ENCODE assay signal across 8 mouse cellular contexts in genomic region chr16:91962894-91963555, GRCm38 (mm10).
DNase-seq lines count a peak whose midpoint lies in the region; ATAC-seq and TF ChIP-seq lines count a peak whose summit lies in the region.

No protein-coding gene starts in this region.

- intact Hi-C loops in heart, adult 2 months (cut with DNase I): no loop called here

- ATAC-seq in heart, embryonic 13.5 days (ENCODE audit: extremely low read depth, insufficient number of reproducible peaks, low FRiP score, low TSS enrichment): no peak
- peak; percentile 86; the same call in 1 of the 2 replicates for ATAC-seq in embryonic facial prominence, embryonic 14.5 days (ENCODE audit: low read depth)
- peak; percentile 62; the same call in 1 of the 2 replicates for ATAC-seq in kidney, embryonic 15.5 days (replicated peaks; ENCODE audit: low FRiP score)
- peak; percentile 94 for ATAC-seq in midbrain, embryonic 14.5 days (ENCODE audit: low FRiP score, low TSS enrichment)

- no peak overlapping the region for H3K9ac ChIP-seq in heart, embryonic 13.5 days
- H3K9ac ChIP-seq in heart, adult 2 months (ENCODE audit: low read depth, low read length): no peak overlapping the region
- no peak overlapping the region for H3K9ac ChIP-seq in embryonic facial prominence, embryonic 14.5 days (ENCODE audit: low read depth, low read length)
- H3K9ac ChIP-seq in kidney, embryonic 15.5 days: no peak overlapping the region
- H3K9ac ChIP-seq in midbrain, embryonic 14.5 days (replicated peaks; ENCODE audit: low read length): peak overlapping the region; percentile 46

- peaks cover 15% of the 10 kb centered on the region for H3K4me1 ChIP-seq in heart, embryonic 13.5 days
- H3K4me1 ChIP-seq in heart, adult 2 months (ENCODE audit: control insufficient read depth, insufficient read depth, low read length): no peaks in the 10 kb centered on the region
- peaks cover 8% of the 10 kb centered on the region for H3K4me1 ChIP-seq in embryonic facial prominence, embryonic 14.5 days (ENCODE audit: control insufficient read depth, insufficient read depth, low read length)
- H3K4me1 ChIP-seq in kidney, embryonic 15.5 days: peaks cover 19% of the 10 kb centered on the region
- peaks cover 21% of the 10 kb centered on the region for H3K4me1 ChIP-seq in midbrain, embryonic 14.5 days (ENCODE audit: control insufficient read depth, insufficient read depth, low read length)

- 0 out of 2 replicates have a peak overlapping the region, but pooled peaks have one; percentile 22 for H3K27ac ChIP-seq in heart, embryonic 13.5 days (replicated peaks)
- H3K27ac ChIP-seq in heart, adult 2 months: no peak overlapping the region
- H3K27ac ChIP-seq in embryonic facial prominence, embryonic 14.5 days (replicated peaks; ENCODE audit: low read depth, low read length): peak overlapping the region; percentile 7; the same call in 1 of the 2 replicates
- H3K27ac ChIP-seq in kidney, embryonic 15.5 days: peak overlapping the region; percentile 70
- peak overlapping the region; percentile 95 for H3K27ac ChIP-seq in midbrain, embryonic 14.5 days (replicated peaks; ENCODE audit: low read depth, low read length)

- H3K4me2 ChIP-seq in heart, embryonic 13.5 days: peak overlapping the region; percentile 53
- H3K4me2 ChIP-seq in embryonic facial prominence, embryonic 14.5 days (ENCODE audit: low read depth, low read length): 0 out of 2 replicates have a peak overlapping the region, but pooled peaks have one; percentile 29
- 0 out of 2 replicates have a peak overlapping the region, but pooled peaks have one; percentile 40 for H3K4me2 ChIP-seq in kidney, embryonic 15.5 days
- H3K4me2 ChIP-seq in midbrain, embryonic 14.5 days (ENCODE audit: low read length): peak overlapping the region; percentile 51

- no peak for DNase-seq in heart, adult 2 months
- DNase-seq in embryonic facial prominence, embryonic 14.5 days (ENCODE audit: low spot score): peak; percentile 39
- DNase-seq in midbrain, embryonic 14.5 days: peak; percentile 92
- no peak for DNase-seq in urinary bladder, postnatal 10 days (ENCODE audit: low spot score)
- no peak for DNase-seq in urinary bladder, adult 18-20 months (ENCODE audit: low spot score in 2 of 2)
- DNase-seq in spleen, postnatal 4 days (ENCODE audit: low spot score in 2 of 2): no peak

- no peak for TF ChIP-seq EP300 in heart, adult 2 months (IDR thresholded peaks at IDR 0.05; ENCODE audit: insufficient read depth, low read depth, low read length)

- H3K36me3 ChIP-seq in heart, embryonic 13.5 days: no peaks in the 10 kb centered on the region
- H3K36me3 ChIP-seq in heart, adult 2 months (ENCODE audit: control insufficient read depth, insufficient read depth, low read length): no peaks in the 10 kb centered on the region
- H3K36me3 ChIP-seq in embryonic facial prominence, embryonic 14.5 days (ENCODE audit: control insufficient read depth, insufficient read depth, low read length): no peaks in the 10 kb centered on the region
- H3K36me3 ChIP-seq in kidney, embryonic 15.5 days: no peaks in the 10 kb centered on the region
- no peaks in the 10 kb centered on the region for H3K36me3 ChIP-seq in midbrain, embryonic 14.5 days (ENCODE audit: control insufficient read depth, insufficient read depth, low read length)

- H3K4me3 ChIP-seq in heart, embryonic 13.5 days: no peak overlapping the region
- no peak overlapping the region for H3K4me3 ChIP-seq in heart, adult 2 months
- H3K4me3 ChIP-seq in embryonic facial prominence, embryonic 14.5 days (ENCODE audit: low read depth, low read length): no peak overlapping the region
- H3K4me3 ChIP-seq in kidney, embryonic 15.5 days (replicated peaks): no peak overlapping the region
- H3K4me3 ChIP-seq in midbrain, embryonic 14.5 days (replicated peaks; ENCODE audit: low read depth, low read length): no peak overlapping the region

- no peaks in the 10 kb centered on the region for H3K9me3 ChIP-seq in heart, embryonic 13.5 days
- 0 out of 2 replicates have a peak, but pooled peaks cover 3% of the 10 kb centered on the region for H3K9me3 ChIP-seq in embryonic facial prominence, embryonic 14.5 days (ENCODE audit: control insufficient read depth, low read length)
- H3K9me3 ChIP-seq in kidney, embryonic 15.5 days (replicated peaks): peaks cover 4% of the 10 kb centered on the region; the same call in 1 of the 2 replicates
- H3K9me3 ChIP-seq in midbrain, embryonic 14.5 days (ENCODE audit: control insufficient read depth, low read length): no peaks in the 10 kb centered on the region

- no peaks in the 10 kb centered on the region for H3K27me3 ChIP-seq in heart, embryonic 13.5 days (replicated peaks)
- no peaks in the 10 kb centered on the region for H3K27me3 ChIP-seq in heart, adult 2 months (ENCODE audit: control insufficient read depth, insufficient read depth, low read length)
- no peaks in the 10 kb centered on the region for H3K27me3 ChIP-seq in embryonic facial prominence, embryonic 14.5 days (replicated peaks; ENCODE audit: control insufficient read depth, insufficient read depth, low read length)
- H3K27me3 ChIP-seq in kidney, embryonic 15.5 days: no peaks in the 10 kb centered on the region
- H3K27me3 ChIP-seq in midbrain, embryonic 14.5 days (ENCODE audit: control insufficient read depth, insufficient read depth, low read length): no peaks in the 10 kb centered on the region

- no peaks in the 10 kb centered on the region for H3K79me2 ChIP-seq in heart, adult 2 months (replicated peaks; ENCODE audit: control insufficient read depth, insufficient read depth, low read length)

- no peak for TF ChIP-seq POLR2A in heart, adult 2 months (IDR thresholded peaks at IDR 0.05; ENCODE audit: insufficient read depth, low read depth, low read length)

- TF ChIP-seq CTCF in heart, adult 2 months (IDR thresholded peaks at IDR 0.05): no peak

- 60% methylated on average over 14 of the region's 14 CpGs for WGBS in heart, embryonic 13.5 days
- 76% methylated on average over 14 of the region's 14 CpGs for WGBS in heart, adult 2 months
- 57% methylated on average over 14 of the region's 14 CpGs for WGBS in embryonic facial prominence, embryonic 14.5 days
- WGBS in kidney, embryonic 15.5 days: 62% methylated on average over 14 of the region's 14 CpGs
- 13% methylated on average over 14 of the region's 14 CpGs for WGBS in midbrain, embryonic 14.5 days

Comparison
In these comparisons a context has a peak if more than half of its experiments do, and no peak if none do; other contexts are left out.
1. DNase-seq: peak in embryonic facial prominence, embryonic 14.5 days (single experiment) and midbrain, embryonic 14.5 days (single experiment); none in heart, adult 2 months (0 of 2), urinary bladder, postnatal 10 days (single experiment), urinary bladder, adult 18-20 months (0 of 2) and spleen, postnatal 4 days (0 of 2).
2. Peak in every context shown above with its lines, with median percentiles within 50 percentile points of each other: H3K4me2 ChIP-seq.